Mouse (Mus musculus) bone marrow macrophage, adult 2 months (primary cell): ENCODE data around the gene H2-M5.

Experiments used
- CTCF ChIP-seq: IDR thresholded peaks from 2 replicates; pipeline ENCODE4 v1.5.1; 2012; ENCODE audit warnings: low read depth, mild to moderate bottlenecking, low read length, moderate library complexity
- POLR2A ChIP-seq: IDR thresholded peaks from 2 replicates; pipeline ENCODE4 v1.6.1; 2012; ENCODE audit warnings: mild to moderate bottlenecking, low read depth, low read length, borderline replicate concordance

- no peak for TF ChIP-seq POLR2A
- no peak for TF ChIP-seq CTCF
Observed at GRCm38 (mm10) chr17:36989437-36989836, at the start of gene H2-M5.
